Mouse (Mus musculus) layer of hippocampus, postnatal 25 days (tissue): ENCODE measurements around the gene Lekr1. TPM values are rescaled to one million over a fixed set of nuclear protein-coding genes. Genes with fewer than 3 reads are reported as not detected.
"Not testable (repeated sequence)": the region's sequence is repeated elsewhere in the genome, so short reads cannot be mapped to it uniquely, and the experiment has no call there.

Experiments used
- DNase-seq, 2 experiments: peaks; one replicate each; pipeline ENCODE4 v3.0.0; 2022; ENCODE audit warnings: mixed read lengths in 2 of 2, low spot score in 1 of 2; ENCODE audit errors: extremely low spot score in 1 of 2
- total RNA-seq, 2 experiments: library from RNA; stranded (reverse); gene quantifications; 2 replicates each; pipeline ENCODE4 v1.2.3; 2021

Gene Lekr1
- total RNA-seq, 2 experiments from 2014 or later: 5.6 to 6.8 TPM

DNA sequence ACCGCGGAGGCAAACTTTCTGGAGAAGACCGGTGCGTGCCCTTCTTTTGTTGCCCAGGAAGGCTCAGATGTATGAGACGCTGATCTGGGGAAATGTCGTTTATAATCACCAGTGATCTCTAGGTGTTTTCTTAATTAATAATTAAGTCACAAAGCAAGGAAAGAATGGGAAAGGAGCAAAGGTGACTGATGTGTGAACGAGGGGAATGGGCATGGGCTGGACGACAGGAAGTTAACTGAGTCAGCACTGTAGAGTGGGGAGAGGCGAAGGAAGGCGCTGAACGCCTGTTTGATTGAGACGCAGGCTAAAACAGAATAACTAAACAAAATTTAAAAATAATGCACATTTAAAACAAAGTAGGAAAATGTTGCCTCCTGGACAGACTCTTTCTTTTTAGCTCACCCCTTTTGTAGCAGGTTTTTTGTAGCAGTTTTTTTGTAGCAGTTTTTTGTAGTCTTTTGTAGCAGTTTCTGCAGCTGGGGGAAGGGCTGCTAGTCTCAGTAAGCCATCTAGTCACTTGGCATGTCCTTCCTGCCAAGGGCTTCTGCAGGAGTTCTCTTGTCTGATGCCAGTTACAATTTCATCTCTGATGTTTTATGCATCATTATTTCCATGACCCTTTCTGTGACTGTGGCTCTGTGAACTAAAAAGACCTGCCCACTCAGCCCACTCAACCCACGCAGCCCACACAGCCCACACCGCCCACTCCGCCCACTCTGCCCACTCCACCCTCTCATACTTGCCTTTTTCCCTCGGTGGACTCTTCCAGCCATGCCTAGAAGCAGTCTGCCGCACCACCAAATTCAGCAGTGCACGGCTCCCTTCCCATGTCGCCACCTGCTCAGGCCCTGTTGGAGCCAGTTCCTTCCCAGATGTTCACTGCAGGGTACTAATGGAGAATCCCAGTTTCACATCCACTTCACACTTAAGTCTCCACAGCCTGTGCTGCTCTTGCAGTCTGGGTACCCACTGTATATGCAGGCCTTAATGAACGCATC, 98.8 kb downstream of the Lekr1 start:
- DNase-seq: no peak

DNA sequence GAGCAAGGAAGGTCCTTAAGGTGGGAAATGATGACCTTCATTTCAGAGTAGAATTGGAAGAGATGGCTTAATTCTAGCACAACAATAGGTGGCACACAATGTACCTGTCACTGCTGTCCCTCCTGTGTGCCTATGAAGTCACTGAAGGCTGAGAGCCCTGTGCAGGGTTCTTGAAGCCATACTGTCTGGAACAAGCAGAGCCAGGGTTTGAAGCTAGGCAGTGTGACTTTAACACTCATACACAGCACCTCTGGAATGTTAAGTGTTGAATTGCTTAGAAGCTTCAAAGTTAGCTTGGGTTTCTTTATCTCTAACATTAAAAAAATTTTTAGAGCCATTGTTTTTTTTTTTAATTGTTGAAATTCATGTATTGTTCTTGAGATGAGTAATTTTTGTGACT, 100.4 kb downstream of the Lekr1 start:
- no peak for DNase-seq

DNA sequence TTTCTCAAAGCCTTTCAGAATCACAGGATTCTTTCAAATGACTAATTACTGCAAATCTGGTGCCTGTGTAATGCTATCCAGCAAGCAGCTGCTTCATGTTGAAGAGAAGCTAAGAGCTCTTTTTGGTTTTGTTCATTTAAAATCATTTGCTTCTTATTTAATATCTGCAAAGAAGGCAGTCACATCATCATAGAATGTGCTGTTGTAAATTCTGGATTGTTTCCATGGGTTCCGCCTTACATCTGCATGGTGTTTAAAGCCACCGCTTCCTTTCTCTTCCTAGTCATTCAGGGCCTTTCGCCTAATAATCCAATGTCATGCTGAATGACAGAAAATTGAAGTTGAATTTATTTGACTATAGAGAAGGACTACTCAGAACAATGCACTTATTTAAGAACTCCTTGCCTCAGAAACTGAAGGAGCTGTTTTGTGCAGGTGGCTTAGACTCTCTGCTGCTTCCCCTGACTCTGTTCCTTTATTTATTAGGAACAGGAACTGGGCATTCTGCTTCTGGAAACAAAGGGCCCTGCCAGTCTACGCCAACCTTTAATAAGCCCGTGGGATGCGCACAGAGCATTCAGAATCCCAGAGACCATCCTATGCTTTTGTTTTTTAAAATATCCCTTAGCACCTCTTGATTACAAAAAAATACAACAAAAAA, 101.3 kb downstream of the Lekr1 start:
- DNase-seq: no peak

DNA sequence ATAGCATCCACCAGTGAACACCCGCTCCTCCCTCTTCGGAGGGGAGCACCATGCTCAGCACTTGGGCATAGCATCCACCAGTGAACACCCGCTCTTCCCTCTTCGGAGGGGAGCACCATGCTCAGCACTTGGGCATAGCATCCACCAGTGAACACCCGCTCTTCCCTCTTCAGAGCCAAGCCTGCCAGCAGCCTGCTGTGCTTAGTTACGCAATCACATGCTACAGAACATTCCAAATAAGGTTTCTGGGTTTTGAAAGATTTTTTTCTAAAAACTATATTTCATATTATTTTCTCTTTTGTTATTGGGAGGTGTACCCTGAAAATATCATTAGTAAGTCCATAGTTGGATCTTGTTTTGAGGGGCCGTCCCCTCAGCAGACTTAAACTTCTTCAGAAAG, 103.6 kb downstream of the Lekr1 start:
- DNase-seq: not testable (repeated sequence)

DNA sequence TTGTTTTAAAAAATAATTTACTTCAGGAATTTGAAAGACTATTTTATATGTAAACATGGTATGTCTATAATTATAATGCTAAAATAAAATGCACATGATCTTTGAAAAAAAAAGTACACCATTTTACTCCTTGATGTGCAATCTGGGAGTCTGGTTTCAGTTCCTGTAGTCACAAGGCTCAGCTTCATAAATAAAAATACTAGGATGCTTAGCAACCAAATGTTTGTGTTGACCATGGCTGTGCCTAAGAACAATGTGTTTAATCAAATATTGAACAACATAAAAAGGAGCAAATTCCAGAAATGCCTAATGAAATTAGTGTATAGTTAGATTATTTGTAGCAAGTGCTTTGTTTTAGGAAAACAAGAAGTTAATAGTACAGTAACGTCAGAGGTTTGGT, 107.9 kb downstream of the Lekr1 start:
- no peak for DNase-seq

DNA sequence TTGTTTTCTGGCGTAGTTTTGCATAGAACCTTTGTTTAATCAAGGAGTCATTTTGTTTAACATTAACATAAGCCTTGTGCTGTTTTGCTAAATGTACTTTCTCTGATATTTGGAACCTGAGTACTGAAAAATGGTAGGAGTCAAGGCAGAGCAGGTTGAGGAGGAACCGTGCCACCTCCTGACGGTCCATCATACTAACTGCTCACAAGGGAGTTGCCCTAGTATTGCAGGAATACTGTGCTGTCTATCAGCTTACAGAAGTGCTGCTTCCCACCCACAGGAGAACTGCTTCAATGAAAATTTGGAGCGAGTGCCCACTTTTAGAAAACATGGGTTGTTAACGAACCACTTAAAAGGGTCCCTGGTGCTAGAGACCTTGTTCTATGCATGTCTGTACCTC, 109.1 kb downstream of the Lekr1 start:
- DNase-seq: no peak

DNA sequence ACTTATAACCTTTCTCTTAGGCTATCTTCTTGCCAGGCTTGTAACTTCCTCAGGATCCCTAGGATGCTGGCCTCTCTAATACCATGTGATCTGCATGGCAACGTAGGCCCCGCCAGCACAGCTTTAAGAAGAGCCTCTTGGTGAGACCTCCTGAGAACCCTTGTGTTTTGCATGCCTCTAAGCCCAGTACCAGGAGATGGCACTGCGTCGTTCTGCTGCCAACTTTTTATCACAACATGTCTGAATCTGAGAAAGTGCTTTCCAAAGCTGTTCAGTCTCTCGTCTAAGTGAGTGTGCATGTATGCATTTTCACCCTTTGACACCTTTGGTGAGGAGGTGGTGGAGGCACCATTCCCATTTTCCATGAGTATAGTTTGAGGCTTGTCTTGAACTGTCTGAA, 116.2 kb downstream of the Lekr1 start:
- no peak for DNase-seq

DNA sequence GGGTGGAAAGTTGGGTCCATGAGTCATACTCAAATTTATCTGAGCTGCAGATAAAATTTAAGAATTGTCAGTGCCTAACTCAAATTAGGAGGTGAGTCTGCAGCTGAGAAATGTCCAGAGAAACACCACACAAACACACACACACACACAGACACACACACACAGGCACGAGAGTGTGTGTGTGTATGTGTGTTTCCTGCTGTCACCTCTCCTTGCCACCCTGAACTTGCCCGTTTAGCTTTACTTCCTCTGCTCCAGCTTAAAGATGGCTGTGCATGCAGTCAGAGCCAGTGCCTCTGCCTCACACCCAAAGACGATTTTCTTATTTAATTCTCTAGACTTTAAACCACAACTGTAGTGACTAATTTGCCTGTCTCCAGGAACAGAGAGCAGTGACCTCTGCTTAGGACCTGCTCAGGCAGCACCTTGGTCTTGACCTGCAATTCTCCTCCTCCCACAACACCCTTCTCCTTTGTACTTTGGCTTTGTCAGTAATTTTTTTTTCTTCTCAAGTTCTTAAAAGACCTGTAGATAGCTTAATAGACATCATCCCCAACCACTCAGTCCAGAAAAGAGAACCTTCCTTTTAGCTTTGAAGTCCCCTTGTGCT, 124.2 kb downstream of the Lekr1 start:
- no peak for DNase-seq

DNA sequence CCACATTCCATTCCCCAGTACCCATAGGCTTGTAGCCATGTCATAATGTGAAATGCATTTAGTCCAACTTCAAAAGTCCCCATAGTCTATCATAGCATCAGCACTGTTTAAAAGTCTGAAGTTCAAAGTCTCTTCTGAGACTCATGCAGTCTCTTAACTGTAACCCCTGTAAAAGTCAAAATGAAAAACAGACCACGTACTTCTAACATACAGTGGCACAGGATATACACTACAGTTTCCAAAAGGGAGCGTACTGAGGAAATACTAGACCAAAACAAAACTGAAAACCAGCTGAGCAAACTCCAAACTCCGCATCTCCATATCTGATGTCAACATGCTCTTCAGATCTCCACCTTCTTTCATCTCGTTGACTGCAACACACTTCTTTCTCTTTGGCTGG, 127.5 kb downstream of the Lekr1 start:
- DNase-seq: no peak

DNA sequence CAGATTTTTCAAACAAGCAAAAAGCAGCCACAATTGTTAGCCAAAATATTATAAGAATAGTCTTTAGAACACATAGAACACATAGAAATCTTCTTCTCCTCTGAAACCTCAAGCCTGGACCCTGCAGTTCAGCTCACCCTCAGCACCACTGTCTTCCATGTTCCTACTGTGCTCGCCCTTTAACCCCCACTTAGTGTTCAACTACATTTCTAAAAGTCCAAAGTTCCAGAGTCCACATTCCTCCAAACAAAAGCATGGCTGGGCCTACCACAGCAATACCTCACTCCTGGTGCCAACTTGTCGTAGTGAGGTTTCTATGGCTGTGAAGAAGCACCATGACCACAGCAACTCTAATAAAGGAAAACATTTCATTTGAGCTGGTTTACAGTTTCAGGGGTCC, 128.7 kb downstream of the Lekr1 start:
- no peak for DNase-seq

DNA sequence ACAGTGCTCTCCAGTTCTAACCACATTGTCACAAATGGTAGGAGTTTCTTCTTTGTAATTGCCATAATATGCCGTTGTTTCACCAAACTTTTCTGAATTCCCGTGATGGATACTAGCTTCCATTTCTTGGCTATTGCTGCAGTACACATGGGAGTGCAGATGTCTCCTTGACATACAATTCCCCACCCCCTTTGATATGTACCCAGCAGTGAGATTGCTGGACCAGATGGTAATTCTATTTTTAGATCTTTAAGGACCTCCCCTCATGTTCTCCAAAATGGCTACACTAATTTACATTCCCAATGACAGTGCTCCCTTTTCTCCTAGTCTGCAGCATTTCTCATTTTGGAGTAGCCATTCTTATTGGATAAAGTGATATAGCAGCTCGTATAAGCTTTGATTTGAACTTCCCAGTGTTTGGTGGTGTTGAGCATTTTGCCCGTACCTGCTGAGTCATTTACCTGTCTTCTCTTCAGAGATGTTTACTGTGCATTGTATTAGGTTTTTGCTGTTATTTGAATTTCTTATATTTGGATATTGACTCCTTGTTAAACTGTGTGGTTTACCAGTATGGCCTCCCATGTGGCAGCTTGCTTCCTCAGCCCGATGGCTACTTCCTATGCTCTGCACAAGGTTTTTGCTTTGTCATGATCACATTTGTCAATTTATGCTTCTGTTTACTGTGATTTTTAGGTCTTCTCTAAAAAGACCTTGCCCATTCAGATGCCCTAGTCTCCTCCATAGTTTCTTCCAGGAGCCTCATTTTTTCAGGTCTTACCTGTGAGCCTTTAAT, 131.5 kb downstream of the Lekr1 start:
- DNase-seq: no peak

DNA sequence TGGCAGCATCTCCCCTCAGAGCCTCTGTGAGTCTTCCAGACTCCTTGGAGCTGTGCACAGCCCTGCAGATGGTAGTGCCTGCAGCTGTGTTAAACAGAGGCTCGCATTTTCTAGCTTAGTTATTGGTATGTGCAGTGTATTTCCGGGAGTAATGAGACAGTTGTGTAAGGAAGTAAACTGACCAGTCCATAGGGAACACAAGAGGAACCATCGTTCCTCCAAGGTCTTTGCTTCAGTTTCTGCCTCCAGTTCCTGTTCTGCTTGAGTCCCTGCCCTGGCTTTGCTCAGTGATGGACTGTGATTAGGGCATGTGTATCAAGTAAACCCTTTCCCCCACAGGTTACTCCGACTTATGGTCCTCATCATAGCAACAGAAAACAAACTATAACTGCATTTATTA, 134.9 kb downstream of the Lekr1 start:
- DNase-seq: no peak

DNA sequence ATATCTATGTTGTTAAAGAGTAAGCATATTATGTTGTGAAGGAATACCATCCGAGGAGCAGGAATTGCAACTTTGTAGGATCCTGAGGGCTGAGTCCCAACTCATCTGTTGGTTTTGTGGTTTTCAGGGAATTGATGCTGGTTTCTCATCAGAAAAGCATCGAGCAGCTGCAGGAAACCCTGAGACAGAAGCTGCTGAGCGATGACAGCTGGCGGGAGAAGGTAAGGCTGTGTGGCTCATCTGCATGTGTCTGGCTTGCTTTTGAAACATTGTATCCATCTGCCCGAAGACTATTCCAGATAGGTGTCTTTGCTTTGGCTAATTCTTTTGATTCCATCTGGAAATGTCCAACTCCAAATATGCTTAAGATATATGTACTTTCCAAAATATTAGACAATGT, 136.2 kb downstream of the Lekr1 start:
- DNase-seq: no peak

DNA sequence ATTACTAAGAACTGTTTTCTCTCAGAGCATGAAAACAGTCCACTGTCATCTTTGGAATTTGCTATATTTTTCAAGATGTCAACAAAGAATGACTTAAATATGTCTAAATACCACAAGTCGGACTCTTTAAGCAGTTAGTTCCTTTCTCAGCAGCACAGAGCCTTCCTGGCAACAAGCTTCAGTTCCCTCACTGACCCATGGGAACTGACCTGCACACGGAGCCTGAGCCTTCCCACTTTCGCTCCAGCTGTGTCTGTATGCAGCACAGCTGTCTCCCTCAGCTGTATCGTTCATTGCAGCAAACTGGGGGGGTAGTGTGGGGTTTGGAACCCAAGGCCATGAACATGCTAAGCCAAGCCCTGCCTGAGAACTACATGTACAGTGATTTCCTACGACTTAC, 136.8 kb downstream of the Lekr1 start:
- no peak for DNase-seq

DNA sequence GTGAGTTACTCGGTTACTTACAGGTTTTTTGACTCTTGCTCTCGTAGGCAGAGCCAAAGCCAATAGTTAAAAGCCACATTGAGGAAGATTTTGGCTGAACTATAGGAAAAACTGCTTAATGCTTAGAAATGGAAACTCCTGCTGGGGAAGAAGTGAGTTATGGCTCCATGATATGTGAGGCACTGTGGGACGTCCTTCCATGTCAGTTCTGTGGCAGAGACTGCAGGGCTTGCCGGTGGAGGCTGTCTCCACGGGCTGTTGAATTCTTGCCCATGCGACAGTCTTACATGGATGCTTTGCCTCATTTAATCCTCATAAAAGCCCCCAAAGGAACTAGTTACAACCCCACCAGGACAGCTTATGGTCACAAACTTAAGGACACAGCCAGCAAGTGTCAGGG, 148.9 kb downstream of the Lekr1 start:
- no peak for DNase-seq

DNA sequence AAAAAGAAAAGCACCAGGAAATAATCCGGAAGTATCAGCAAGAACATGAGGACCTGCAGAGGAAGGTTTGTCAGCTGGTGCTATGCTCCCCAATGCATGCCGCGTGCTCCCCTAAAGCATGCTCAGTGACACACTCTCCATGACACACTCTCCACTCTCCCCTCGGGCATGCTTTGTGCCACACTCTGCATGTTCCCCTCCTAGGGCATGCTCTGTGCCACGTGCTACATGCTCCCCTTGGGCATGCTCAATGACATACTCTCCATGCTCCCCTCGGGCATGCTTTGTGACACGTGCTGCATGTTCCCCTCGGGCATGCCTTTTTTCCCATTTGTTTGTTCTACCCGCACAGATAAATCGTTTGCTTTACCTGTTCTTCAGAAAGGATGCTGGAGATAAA, 150.0 kb downstream of the Lekr1 start:
- DNase-seq: no peak

DNA sequence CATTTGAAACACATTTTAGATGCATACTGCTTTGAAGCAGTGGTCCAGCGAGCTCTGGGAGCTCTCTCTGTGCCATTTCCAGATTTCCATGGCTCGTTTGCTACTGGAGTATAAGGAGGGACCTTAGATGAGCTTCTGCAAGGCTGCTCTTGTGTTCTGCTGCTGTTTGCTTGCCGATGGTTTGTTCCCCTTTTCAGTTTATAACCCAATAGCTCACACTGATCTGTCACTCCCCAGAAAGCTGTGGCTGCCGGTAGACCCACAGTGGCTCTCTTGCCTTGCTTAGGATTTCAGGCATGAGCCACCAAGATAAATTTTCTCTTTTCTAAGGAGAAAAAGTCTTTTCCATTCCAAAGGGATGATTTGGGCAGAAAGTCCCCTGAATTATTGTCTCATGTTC, 152.6 kb downstream of the Lekr1 start:
- no peak for DNase-seq

DNA sequence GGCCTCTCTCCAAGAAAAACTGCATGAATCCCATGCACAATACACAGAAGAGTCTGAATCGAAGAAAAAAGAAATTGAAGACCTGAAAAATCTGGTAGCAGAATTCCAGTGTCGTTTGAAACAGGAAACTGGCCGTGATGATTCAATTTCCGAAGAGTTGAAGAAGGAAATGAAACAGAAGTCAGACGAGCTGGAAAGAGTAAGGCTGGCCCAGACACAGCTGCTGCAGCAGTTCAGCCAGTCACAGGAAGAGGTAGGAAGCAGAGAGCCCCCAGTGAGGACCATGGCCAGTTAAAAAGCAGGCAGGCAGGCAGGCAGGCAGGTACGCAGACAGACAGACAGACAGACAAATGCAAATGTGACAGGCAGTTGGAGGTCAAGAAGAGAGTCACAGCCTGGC, 153.8 kb downstream of the Lekr1 start:
- DNase-seq: no peak

DNA sequence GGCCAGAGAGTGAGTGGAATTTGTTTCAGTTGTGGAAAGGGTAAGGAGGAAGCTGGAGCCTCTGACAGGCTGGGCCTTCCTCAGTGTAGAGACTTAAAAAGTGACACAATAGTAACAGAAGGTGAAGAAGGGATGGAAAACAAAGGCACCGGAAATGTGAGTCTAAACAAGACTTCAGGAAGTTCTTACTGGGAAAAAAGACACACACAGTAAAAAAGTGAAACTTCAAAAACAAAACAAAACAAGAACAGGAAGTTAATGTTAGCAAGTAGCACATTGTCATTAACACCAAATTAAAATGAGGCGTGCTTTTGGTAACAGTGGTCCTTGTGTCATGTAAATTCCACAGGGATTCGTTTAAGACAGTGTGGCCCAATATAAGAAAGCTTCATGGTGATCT, 158.9 kb downstream of the Lekr1 start:
- no peak for DNase-seq

DNA sequence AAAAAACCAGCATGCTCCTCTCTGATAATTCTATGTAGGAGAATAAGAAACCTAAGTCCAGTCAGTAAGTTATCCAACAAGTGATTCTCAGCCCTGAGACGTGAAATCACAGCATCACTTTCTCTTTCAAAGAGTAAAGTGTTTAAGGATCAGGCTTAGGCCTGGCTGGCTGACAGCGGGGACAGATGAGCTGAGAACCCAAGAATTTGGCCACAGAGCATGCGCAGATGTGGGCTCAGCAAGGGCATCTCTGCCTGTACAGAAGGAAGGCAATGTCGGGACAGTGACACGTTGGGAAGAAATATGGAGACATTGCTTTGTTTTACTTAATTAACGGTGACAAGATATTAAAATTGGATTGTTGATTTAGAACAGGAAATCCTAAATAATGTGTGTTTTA, 160.7 kb downstream of the Lekr1 start:
- DNase-seq: no peak

DNA sequence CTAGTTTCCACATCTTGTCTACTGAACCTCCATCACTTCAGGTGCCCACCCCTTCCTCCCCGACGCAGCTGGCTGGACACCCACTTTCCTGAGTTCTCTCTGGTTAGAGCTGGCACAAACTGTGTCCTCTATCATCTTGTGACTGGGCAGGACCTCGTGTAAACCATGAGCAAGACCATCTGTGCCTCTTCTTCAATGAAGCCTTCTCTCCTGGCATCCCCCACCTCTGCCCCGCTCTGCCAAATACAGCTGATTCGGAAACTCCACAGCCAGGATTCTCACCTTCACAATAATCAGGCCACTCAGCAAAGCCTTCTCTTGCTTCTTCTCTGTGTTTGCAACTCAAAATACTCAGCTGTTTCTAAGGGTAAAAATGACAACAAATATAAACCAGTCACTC, 161.4 kb downstream of the Lekr1 start:
- DNase-seq: no peak
